Mouse (Mus musculus): ENCODE results near the gene Prr5l. TPM values are rescaled to one million over a fixed set of nuclear protein-coding genes. Genes with fewer than 3 reads are reported as not detected.

The Prr5l gene
- 10 to 100 TPM in 1 of 2 experiments, 1 to 10 TPM in 1; 8.6 to 10.7 TPM for total RNA-seq (2021)

GRCm38 (mm10) chr2:101882998-101883397, at the start of gene Prr5l:
TSS of gene Prr5l (minus strand) at chr2:101883027.
- no peak for DNase-seq

DNA sequence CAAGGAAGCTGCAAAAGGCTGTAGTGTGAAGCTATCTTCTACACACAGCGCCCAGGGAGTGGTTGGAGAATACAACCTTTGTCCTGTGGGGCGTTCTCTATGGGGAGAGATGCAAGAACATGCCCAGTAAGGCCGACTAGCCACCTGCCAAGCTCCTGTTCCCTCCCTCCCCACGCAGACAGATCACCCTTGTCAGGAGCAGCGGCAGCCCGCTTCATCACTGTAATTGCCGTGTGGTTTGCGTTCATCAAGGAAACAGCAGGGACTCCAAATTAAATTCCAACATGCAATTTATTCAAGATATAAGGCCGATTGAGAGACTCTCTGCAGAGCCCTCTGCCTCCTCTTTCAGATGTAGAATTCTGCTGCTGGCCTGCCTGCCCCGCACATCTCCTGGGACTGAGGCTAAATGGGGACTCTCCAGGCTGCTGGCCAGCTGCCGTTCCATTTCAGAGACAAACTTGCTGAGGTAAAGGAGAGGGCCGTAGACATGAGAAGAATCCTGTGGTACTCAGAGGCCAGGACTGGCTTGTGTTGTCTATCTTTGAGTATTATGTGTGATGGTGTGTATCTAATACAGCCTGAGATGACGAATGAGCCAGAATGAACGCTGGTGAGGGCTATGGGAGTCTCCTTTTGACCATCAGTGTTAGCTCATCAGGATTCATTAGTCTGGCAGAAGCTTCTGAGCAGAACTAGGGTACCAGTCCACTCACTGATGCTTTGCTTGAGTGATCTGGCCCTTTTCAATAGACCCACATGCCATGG, 49.5 kb upstream of the Prr5l start:
- DNase-seq: no peak

DNA sequence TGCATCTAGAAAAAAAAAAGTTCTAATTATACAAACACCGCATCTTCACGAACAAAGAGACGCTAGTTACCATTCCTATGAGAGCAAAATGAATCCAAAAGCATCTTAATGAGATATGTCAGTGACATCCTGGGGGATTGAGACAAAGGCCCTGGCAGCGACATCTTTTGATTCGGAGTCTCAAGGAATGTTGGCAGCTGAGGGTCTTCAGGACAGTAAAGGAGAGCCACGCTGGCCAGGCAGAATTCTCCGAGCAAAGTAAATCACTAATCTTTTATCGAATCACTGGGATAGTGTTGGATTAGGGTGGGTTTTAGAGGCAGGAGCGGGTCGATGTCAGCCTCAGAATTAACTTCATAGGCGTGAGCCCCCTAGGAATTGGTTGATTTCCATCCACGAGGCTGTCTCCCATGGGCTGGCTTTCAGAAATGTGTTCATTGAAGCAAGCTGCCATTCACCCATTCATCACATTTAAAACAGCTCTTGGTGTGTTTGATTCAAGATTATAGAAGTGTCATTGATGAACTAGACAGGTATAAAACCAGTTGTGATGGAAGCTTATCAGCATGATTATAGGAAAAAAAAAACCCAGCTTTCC, 42.9 kb upstream of the Prr5l start:
- no peak for DNase-seq

DNA sequence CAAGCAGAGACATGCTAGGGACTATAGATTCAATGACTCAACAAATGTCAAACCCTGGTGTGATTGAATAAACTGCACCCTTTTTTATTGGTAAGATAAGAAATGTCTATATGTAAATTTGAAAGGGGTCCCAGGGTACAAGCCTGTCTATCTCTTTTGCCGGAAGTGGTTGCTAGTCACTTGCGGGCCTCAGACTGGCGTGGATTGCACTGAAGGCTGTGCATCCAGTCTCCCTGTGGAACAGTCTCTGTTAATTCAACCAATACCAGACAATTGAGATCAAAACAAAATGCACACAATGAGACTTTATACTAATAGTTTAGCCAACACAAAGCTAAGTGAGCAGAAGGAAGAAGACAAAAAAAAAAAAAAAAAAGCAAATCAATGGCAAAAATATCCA, 42.4 kb upstream of the Prr5l start:
- no peak for DNase-seq

DNA sequence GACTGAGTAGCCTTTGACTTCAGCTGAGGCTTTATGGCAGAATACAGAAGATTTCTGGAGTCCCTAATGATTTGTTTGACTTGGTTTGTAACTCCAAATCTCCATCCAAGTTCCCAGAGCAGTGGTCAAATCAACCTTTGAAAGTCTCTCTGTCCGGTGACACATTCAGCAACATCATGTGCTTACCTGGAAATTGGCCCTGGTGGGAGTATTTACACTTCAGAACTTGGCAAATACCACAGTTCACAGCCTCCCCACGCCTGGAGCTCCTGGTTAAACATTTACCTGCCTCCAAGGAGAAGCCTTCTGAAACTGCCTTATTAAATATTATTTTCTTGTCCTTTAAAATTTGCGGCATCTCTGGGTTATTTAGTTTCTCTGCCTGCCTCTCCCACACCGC, 40.4 kb upstream of the Prr5l start:
- no peak for DNase-seq

DNA sequence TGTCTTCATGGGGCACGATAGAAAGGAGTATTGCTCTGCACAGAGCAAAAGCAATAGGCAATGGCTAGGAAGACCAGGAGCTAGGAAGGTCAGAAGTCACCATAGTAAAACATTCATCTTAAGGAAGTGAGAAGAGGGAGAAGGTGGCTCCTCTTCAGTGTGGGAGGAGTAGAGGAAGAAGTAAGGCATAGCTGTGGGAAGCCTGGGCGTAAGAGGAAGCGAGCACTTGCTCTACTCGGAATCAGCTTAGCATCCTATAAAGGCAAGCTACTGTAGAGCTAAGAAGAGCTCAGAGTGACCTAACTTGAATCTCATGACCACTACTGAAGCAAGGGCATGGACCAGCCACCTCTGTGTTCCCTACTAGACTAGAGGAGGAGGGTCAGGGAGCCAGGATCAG, 39.5 kb upstream of the Prr5l start:
- no peak for DNase-seq

DNA sequence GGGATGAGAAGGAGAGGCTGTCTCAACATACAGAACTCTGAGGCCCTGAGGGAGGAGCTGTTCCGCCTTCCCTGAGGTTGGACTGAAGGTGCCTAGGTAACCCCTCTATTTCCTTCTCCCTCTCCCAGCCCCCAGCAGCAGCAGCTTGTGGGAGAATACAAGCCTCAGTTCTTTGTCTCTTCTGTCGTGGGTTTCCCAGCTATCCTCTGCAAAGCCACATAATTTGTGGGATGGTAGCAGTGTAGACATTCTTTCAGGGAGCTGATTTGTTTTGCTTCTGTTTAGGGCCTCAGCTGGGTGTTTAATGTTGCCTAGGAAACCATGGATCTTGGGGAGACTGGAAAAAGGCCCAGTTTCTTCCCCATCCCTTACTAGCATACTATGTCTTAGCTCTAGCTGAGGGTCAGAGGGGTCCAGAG, 37.3 kb upstream of the Prr5l start:
- no peak for DNase-seq

DNA sequence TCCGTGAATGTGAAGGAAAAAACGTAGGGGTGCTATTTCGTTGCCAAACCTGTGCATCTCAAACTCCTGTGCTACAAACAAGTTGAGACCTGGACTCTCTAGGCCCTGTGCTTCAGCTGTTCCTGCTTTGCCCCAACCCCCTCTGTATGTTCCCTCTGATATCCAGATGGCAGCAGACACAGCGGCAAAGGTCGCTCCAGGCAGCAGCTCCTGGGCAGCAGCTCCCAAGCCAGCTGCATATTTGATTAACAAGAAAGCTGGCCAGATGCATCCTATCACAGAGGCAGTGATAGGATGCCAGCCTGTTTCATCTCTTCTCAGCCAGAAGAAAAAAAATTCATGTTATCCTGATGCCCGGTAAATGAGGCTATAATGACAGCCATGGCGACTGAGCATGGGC, 35.7 kb upstream of the Prr5l start:
- DNase-seq: no peak

- no peak for DNase-seq
These were observed 26.7 kb upstream of the Prr5l start for GRCm38 (mm10) chr2:101909326-101910080.

- DNase-seq: no peak
These were observed 25.9 kb upstream of the Prr5l start for GRCm38 (mm10) chr2:101908773-101909172.

GRCm38 (mm10) chr2:101907386-101908022, 24.7 kb upstream of the Prr5l start:
- DNase-seq: peak; percentile 32 to 39

- no peak for DNase-seq
These were observed 23.5 kb upstream of the Prr5l start for GRCm38 (mm10) chr2:101906379-101906690.

DNA sequence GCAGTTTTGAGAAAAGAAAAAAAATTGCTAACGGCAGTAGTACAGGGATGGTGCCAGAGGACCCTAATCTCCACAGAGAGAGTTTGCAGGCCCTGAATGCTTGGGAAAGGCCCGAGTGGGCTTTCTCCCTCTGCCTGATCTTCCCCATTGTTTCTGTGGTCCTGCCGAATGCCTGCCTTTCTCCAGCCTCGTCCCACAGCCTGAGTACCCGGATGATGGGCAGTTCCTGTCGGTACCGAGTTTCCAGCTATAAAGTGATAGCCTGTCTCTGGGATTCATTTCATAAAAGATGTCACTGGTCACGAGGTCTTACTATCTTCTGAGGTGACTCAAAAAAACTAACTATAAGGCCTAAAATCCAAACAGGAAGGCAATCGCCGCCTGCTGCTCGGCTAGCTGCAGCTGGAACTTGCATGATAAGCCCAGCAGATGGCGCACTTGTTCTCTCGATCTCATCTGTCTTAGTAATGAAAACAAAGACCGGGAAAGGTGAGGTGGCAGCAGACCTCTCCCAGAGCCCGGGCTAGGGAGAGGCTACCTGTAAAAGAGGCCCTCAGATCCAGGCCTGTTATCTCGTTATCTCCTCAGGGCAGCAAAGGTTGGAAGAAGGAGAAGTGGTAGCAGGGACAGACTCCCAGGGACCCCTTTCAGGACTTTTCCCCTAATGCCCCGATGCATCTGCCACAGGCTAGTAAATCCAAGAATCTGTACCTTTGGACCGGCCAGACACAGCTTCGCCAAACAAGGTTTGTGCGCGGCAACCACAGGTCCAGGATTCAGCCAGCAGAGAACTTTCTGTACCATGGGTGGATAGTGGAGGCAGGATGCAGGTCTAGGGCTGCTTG, 22.9 kb upstream of the Prr5l start:
- peak; percentile 76 to 77 for DNase-seq

DNA sequence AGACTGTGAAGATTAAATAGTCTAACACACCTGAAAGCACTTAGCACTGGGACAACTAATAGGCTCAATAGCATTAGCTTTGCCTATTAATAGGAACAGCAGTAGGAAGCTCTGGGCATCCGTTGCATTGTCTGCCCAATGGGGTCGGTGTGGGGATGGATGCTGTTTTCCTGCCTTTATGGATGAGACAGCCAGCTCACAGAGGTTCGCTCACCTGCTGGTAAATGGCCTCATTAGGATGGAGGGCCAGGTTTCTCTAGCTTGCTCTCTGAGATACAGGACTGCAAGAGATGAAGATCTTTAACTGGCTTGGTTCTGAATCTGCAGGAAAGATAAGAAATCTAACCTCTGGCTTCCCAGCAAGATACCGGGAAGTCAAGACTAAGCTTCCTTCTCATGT, 19.4 kb upstream of the Prr5l start:
- DNase-seq: no peak

DNA sequence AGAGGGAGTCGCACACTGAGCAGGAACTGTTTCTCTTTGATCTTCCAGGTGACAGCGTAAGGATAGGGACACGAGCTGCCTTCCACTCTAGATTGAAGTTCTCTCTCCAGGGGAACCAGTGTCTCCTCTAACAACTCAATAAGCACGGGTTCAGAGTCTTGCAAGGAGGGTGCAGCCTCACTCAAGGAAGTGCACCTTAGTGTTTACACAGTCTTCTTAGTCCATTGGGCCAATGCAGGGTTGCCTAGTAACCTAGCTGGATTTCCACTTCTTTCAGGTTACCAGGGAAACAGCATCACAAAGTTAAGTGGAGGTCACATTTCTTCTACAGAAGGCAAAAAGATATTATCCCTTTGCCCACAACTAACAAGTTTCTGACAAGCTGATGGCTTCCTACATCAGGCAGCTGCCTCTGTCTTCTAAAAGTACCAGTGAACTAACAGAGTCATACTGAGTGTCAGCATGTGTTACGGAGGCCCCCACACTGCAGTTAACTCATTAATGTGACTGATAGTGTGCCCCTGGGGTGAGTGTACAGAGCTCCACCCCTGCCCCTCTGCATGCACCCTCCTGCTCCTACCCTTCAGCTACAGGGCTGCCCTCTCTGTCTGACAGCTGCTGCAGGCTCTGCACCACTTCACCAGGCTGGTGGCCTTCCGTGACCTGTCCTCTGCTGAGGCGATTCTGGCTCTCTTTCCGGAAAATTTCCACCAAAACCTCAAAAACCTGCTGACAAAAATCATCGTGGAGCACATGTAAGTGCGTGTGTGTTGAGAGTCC, 13.8 kb upstream of the Prr5l start:
- no peak for DNase-seq

- no peak for DNase-seq
These were observed 11.3 kb upstream of the Prr5l start for GRCm38 (mm10) chr2:101894126-101894525.

- DNase-seq: no peak
These were observed 8.3 kb upstream of the Prr5l start for GRCm38 (mm10) chr2:101891143-101891542.

DNA sequence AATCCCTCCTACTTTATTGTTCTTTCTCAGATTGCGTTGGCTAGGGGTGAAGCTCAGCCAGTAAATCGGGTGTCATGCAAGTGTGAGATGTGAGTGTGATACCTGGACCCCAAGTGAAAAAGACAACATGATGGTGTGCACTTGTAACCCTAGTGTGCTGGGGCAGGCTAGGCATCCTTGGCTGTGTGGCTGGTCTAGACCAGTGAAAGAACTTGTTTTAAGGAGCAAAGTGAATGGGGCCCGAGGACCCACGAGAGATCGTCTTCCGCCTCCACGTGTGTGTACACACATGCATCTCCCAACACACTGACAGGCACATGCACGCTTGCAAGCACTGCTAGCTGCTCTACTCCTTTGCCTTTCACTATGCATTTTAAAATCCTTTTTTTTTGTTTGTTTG, 6.1 kb upstream of the Prr5l start:
- no peak for DNase-seq

GRCm38 (mm10) chr2:101885768-101886438, 3.1 kb upstream of the Prr5l start, which contains the start of gene Commd9:
TSS of gene Commd9 (plus strand) at chr2:101886247.
- peak; percentile 90 to 91 for DNase-seq

DNA sequence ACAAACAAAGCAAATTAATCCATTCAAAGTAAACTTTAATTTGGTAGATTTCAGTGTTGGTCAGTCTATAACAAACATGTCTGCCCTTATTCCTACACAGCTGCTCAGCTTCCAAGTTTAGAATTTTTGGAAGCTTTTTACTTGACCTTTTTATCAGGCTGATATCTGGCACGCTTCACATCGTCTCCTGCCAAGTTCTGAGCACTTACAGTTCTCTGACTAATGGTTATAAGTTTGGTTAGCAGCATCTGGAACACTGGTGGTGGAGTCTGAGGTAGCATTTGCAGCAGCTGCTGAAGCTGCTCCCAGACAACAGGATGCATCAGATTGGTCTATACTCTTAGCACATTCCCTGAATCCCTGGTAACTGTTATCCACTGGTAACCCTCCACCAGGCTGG, 1.5 kb upstream of the Prr5l start:
- DNase-seq: no peak
